Mouse (Mus musculus) hematopoietic stem cell, adult 5-6 weeks (primary cell): ENCODE data around the gene Neurod2. TPM values are rescaled to one million over a fixed set of nuclear protein-coding genes. Genes with fewer than 3 reads are reported as not detected.
A peak's percentile ranks its signal among the peaks of the same experiment; 100 is the strongest.

Source experiments
- ATAC-seq, 2 experiments: fragments of 125-278 bp in 1 of 2; replicated peaks in 1 of 2; 2 replicates each; pipeline ENCODE4 v1.8.0; 2016 to 2017; ENCODE audit warnings: inconsistent platforms in 2 of 2, mild to moderate bottlenecking in 2 of 2, moderate number of reproducible peaks in 2 of 2, low read depth in 1 of 2, moderate TSS enrichment in 1 of 2; ENCODE audit not compliant: low FRiP score in 2 of 2, poor library complexity in 2 of 2, severe bottlenecking in 2 of 2, insufficient read depth in 1 of 2, low TSS enrichment in 1 of 2
- total RNA-seq: library from RNA; stranded (forward); fragments of 172-1452, 232-1000 nt; gene quantifications from 2 replicates; pipeline ENCODE4 v1.2.3, GENCODE M21; 2017

Gene Neurod2
- total RNA-seq, 1 experiment from 2014 or later: not detected

DNA sequence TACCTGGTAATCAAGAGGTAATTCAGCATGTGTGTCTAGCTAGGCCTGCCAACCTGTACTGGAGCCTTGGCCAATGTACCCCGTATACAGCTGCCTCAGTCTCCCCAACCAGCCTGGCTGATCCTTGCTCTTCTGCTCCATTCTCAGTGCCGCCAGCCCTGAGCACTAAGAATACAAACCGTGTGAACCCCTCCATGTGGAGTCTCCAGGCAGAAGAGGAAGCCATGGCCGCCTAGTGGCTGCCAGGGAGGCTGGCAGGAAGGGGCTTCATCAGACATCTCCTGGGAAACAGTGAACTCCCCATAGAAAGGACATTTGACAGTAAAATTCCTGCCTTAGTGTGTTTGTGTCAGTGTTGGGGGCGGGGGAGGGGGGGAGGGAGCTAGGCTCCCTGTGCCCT is 33.2 kb downstream of the Neurod2 start:
- ATAC-seq: peak in 1 of 2 experiments; percentile 54; a peak in 2 of 4 replicates

DNA sequence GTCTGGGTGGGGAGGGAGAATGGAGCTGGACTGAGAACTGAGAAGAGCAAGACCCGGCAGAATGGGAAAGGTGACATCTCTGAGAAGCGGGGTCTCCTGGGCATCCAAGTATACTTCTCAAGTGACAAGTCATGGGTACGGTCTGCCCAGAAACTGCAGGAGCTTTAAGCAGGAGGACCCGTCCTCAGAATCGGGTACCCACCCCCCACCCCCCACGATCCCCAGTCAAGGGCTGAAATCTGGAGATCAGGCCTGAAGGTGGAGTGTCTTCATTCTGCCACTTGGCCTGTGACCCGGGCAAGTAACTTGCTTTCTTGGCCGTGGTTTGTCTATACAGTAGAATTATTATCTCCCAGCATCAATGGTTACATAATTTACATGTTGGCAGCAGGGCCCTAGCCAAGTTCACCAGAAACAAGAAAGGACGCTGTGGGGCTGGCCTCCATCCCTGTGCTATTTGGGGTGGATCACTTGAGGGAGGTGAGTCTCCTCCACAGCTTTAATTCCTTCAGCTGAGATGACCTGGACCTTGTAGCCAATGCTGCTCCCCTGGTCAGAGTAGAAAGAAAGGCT is 34.3 kb downstream of the Neurod2 start:
- no peak for ATAC-seq

- peak; percentile 58 to 76; a peak in 3 of 4 replicates for ATAC-seq
Measured at GRCm38 (mm10) chr11:98294188-98295012, 35.0 kb downstream of the Neurod2 start.

- ATAC-seq: no peak
Measured at GRCm38 (mm10) chr11:98293070-98293469, 36.4 kb downstream of the Neurod2 start.

DNA sequence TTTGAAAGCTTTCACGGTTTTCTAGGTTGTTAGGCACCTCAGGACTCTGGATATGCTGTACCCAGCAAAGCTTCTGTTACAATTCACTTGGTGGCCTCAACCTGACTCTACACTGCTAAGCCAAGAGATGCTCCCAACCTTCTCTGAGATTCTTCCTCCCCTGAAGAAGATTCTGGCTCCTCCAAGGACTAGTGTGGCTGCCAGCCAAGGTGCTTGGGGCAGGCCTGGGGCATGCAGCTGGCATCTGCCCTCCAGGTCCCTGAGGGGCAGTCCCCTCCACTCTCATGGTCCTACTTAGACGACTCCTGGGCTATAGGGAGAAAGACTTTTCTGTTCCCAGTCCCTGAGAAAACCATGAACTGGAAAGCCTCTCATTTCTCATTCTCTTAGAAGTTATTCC is 38.5 kb downstream of the Neurod2 start:
- no peak for ATAC-seq

DNA sequence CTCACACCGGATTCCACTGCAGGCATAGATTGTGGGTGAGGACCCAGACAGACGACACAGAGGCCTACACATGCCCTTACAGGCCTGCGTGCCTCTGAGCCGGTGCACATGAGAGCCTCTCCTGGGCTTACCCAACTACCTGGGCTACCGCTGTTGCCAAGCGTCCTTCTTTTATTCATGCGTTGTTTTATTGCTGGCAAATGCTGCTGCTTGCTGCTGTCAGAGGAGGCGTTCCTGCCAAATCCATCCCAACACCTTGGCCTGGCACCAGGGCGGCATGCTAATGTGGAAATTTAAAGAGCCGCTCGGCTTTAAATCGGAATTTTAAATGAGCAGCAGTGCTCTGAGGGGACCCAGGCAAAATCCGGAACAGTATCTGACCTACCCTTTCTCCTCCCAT is 39.6 kb downstream of the Neurod2 start:
- no peak for ATAC-seq

DNA sequence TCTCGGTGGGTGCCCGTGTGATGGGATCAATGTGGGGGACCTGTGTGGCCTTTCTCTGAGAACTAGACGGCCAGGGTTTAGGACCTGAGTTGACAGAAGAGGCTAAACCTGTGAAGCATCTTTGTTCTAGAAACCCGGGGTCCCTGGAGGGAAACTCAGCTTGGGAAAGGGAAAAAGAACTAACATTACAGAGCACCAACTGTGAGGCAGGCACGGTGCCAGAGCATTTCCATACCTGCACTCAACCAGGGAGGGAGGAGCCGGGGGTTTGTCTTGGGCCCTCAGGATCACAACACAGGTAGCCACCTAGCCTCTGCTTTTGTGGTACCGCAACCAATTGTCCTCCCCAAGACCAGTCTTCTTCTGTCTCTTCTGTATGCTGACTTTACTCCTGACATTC is 41.5 kb downstream of the Neurod2 start:
- ATAC-seq: no peak

- no peak for ATAC-seq
Measured at GRCm38 (mm10) chr11:98287531-98287930, 41.9 kb downstream of the Neurod2 start.

- ATAC-seq: no peak
Measured at GRCm38 (mm10) chr11:98285368-98285767, 44.1 kb downstream of the Neurod2 start.

GRCm38 (mm10) chr11:98284230-98284629 is 45.2 kb downstream of the Neurod2 start:
- ATAC-seq: peak; percentile 65 to 86

DNA sequence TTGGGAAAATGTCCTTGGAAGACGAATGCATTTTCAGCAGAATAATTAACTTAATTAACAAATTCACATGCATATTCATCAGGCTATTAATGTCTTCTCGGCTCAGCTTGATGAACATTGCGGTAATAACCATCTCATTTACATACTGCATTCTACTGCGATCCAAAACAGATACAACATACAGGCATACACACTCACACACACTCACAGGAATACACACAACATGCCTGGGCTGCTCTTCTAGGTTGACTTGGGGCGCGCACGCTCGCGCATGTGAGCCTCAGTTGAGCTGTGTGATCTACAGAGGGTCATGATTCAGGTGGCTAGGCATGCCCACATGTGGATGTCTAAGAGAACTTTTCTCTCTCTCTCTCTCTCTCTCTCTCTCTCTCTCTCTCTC is 45.7 kb downstream of the Neurod2 start:
- no peak for ATAC-seq

Other genes with a start within 250 kb of the Neurod2 start
- gene Fbxl20, start 179.2 kb downstream of the Neurod2 start, total RNA-seq: 24.8 and 26.5 TPM in 2 replicates
- 44.3 and 69.4 TPM in 2 replicates for gene Med1, start 136.4 kb downstream of the Neurod2 start, total RNA-seq
- gene Cdk12, start 126.6 kb downstream of the Neurod2 start, total RNA-seq: 68.2 and 73.3 TPM in 2 replicates
- gene Ppp1r1b, start 18.8 kb upstream of the Neurod2 start, total RNA-seq: 0.30 TPM in 1 of 2 replicates, not detected in the other
- gene Stard3, start 28.7 kb upstream of the Neurod2 start, total RNA-seq: 16.5 and 24.5 TPM in 2 replicates
- 0.56 TPM in 1 of 2 replicates, not detected in the other for gene Tcap, start 54.2 kb upstream of the Neurod2 start, total RNA-seq
- not detected in 2 replicates for gene Pnmt, start 56.8 kb upstream of the Neurod2 start, total RNA-seq
- gene Pgap3, start 70.8 kb upstream of the Neurod2 start, total RNA-seq: 5.6 and 7.4 TPM in 2 replicates
- gene Erbb2, start 82.8 kb upstream of the Neurod2 start, total RNA-seq: not detected in 2 replicates
- gene Mien1, start 109.3 kb upstream of the Neurod2 start, total RNA-seq: 18.2 and 42.3 TPM in 2 replicates
- not detected in 2 replicates for gene Grb7, start 116.7 kb upstream of the Neurod2 start, total RNA-seq
- 0.89 and 5.7 TPM in 2 replicates for gene Ikzf3, start 216.4 kb upstream of the Neurod2 start, total RNA-seq
- not detected in 2 replicates for gene Zpbp2, start 221.4 kb upstream of the Neurod2 start, total RNA-seq